Mouse (Mus musculus): ENCODE measurements around the gene Dcp1b.
A peak's percentile ranks its signal among the peaks of the same experiment; 100 is the strongest.
"Not testable (repeated sequence)": the region's sequence is repeated elsewhere in the genome, so short reads cannot be mapped to it uniquely, and the experiment has no call there.

Dcp1b gene

GRCm38 (mm10) chr6:119196382-119197305 is 21.6 kb downstream of the Dcp1b start, which contains the start of gene Cacna1c:
Cacna1c (minus strand) TSS chr6:119196418.
- peak; percentile 40 for DNase-seq (ENCODE audit: low spot score)

DNA sequence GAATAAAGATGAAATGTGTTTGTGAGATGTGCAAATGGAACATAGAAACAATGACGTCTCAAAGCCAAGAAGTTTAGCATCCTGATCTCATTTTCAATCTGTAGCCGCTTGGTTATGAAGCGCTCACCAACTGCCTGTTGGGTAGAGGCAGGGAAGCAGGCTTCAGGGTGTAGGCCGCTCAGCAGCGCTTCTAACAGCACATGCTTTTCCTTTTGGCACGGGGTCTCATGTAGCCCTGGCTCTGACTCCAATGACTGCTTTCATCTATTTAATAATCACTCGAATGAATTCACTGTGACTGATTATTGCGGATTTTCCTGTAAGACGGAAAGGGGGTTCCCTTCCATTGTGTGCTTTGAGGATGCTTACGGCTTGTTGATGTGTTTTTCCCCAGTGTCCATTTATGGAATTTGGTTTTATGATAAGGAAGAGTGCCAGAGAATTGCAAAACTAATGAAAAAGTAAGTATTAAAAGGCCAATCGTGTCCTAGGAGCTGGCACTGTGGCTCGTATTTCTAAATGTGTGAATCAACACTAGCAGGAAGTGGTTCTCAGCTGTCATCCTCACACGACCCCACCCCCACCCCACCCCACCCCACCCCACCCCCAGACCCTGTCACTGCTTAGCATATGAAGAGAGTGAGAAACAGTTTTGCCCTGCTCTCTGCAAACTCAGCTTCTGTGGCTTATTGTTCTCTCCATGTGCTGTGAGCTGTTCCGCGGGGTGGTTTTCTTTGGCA is 23.7 kb downstream of the Dcp1b start:
- no peak for DNase-seq (ENCODE audit: low spot score)

DNA sequence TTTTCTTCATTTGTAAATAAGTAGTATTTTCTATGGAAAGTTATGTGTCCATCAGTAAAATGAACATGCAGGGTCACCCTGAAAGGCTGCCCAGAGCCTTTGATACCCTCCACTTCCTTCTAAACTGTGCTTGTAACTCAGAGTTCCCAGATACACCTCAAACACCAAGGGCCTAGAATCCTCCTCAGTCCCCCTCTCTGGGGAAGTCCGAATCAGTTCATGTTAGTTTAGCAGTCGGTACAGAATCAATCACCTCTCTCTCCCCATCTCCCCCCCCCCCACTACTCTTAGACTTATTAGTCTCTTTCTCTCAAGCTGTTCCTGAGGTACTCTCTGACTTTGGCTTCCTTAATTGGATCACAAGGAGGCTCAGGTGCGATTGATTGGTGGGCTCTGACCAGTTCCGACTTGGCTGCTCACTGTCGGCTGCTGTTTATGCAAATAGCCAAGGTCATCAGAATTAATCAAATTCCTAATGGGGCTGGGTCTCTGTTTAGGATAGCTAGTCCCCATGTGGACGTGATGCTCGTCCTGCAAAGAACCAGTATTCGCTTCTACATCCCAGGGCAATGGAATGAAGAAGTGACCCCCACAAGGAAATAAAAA is 24.3 kb downstream of the Dcp1b start:
- no peak for DNase-seq (ENCODE audit: low spot score)

- no peak for DNase-seq (ENCODE audit: low spot score)
Observed at GRCm38 (mm10) chr6:119200362-119200761, 25.3 kb downstream of the Dcp1b start.

GRCm38 (mm10) chr6:119201575-119201974 is 26.5 kb downstream of the Dcp1b start:
- no peak for DNase-seq (ENCODE audit: low spot score)

DNA sequence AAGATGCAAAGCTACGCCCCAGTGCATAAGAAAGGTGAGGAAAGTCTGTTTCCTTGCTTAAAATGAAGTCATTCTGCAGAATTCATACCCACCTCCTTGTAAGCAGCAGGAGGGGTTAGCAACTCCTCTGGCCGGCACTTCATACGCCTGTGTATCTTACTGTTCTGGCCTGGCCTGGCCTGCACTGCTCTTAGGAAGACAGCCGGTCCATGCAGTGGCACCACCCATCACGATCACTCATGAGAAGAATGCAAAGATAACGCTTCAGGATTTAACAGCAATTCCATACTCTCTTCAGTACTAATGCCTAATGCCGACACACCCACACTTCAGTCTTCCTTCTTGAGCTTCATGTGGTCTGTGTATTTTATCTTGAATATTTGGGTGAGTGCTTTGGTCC is 29.2 kb downstream of the Dcp1b start:
- DNase-seq (ENCODE audit: low spot score): no peak

DNA sequence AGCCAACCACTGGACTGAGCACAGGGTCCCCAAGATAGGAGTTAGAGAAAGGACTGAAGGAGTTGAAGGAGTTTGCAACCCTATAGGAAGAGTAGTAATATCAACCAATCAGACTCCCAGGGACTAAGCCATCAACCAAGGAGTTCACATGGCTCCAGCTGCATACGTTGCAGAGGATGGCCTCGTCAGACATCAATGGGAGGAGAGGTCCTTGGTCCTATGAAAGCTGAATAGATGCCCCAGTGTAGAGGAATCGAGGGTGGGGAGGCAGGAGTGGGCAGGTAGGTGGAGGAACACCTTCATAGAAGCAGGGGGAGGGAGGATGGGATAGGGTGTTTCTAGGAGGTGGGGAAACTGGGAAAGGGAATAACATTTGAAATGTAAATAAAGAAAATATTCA is 29.9 kb downstream of the Dcp1b start:
- no peak for DNase-seq (ENCODE audit: low spot score)

DNA sequence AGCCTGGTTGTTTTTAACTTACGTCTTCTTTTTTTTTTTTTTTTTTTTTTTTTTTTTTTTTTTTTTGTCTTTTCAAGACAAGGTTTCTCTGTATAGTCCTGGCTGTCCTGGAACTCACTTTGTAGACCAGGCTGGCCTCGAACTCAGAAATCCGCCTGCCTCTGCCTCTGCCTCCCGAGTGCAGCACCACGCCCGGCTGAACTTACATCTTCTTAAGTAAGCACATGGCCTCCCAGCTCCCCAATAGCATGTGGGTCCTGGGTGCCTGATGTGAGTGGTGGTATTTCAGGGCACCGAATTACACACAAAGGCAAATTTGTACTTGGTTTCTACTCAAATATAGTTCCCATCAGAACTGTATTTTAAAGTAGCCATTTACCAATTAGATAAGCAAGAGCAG is 31.0 kb downstream of the Dcp1b start:
- DNase-seq (ENCODE audit: low spot score): not testable (repeated sequence)

DNA sequence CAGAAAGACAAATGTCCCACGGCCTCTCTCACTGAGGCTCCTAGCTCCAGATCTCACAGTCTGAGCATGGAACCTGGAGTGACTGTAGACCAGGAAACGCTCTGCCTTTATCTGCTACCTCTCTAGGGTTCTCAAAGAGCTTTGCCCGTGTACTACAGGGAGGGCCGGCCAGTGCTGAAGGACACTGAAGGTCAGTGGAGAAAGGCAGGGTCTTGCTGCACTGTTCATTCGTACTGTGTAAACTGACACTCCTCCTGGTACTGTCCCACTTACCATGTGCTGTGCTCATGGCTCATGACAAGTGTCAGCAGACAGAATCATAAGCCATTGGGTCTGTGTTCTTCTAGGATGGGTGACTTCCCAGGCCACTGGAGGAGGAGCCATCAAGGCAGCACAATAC is 38.3 kb downstream of the Dcp1b start:
- no peak for DNase-seq (ENCODE audit: low spot score)

GRCm38 (mm10) chr6:119214190-119214589 is 39.1 kb downstream of the Dcp1b start:
- DNase-seq (ENCODE audit: low spot score): no peak

DNA sequence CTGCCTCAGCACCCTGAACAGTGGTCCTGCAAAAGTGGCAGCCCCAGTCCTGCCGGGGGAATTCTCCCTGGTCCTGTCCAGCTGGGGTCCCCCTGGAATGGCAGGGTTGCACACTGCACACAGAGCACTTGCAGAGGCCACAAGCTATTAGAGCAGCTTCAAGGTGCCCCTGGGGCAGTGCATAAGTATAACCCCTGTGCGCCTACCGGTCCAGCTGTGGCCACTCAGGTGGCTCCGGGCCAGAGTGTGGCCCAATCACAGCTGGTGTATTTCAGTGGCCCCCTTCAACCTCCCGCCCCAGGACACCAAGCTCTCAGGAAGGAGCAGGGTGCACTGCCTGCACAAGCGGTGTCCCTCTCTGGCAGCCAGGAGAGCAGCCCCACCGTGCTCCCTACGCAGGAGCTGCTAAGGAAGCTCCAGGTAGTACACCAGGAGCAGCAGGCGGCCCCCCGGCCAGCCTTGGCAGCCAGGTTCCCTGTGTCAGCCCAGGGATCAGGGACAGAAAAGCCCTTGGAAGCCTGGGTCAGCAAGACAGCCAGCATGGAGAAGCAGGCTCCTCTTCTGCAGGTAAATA is 40.1 kb downstream of the Dcp1b start:
- no peak for DNase-seq (ENCODE audit: low spot score)

DNA sequence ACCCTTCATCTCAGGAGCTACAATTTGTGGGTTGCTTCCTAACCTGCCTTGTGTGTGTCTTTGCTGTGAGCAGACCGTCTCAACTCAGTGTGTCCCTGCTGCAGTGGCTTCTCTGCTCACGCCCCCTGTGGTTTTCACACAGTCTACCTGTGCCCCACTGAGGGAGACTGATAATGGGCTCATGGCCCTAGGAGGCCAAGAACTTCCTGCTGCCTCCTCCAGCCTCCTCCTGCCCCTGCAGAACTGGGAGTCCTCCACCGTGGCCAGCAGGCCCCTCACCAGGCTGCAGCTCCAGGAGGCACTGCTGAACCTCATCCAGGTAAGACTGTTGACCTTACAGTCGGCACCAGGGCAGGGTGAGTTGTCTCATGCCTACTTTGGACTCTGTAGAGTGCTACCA is 42.6 kb downstream of the Dcp1b start:
- no peak for DNase-seq (ENCODE audit: low spot score)

DNA sequence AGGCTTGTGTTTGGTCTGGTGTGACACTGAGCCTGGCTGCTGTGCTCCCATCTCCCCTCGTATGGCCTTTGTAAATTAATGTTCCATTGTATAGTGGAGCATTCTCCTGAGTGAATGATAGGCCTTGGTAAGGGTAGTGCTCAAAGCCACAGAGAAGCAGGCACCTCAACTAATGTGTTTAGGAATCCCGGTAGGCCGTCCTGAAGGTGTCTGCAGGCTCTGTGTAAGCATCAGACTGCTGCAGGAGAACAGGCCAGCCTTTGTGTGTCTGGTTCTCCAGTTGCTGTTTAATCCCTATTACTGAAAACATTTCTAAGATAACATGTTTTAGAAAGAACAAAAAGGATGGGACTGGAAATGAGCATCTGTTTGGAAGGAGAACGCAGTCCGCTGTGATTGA is 43.5 kb downstream of the Dcp1b start:
- no peak for DNase-seq (ENCODE audit: low spot score)

DNA sequence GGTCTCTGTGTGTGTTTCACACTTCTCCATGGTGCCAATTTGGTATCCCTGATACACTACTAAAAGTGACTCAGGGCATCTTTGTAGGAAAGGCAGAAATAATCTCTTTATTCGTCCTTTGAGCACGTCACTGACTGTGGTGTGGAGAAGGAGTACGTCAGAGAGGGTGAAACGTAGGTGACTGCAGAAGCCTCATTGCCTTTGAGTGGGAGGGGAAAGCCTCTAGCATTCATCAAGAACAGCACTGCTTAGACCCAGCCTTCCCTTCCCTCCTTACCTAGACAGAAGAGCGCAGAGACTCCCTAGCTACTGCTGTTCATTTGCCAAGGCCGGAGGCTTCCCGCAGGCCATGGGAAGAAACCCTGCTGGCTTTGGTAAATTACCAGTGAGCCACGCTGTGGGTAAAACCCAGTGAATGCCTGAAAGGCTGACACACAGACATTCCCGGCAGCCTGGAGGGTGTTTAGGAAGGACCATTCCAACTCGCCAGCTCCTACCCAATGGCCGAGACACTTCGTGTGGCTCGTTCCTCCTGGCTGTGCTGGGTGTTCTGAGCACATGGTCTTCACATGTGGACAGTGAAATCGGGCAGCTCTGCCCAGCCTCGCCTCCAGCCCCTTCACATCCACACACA is 44.3 kb downstream of the Dcp1b start:
- DNase-seq (ENCODE audit: low spot score): no peak

- peak; percentile 73 for DNase-seq (ENCODE audit: low spot score)
Observed at GRCm38 (mm10) chr6:119220297-119220696, 45.2 kb downstream of the Dcp1b start.

DNA sequence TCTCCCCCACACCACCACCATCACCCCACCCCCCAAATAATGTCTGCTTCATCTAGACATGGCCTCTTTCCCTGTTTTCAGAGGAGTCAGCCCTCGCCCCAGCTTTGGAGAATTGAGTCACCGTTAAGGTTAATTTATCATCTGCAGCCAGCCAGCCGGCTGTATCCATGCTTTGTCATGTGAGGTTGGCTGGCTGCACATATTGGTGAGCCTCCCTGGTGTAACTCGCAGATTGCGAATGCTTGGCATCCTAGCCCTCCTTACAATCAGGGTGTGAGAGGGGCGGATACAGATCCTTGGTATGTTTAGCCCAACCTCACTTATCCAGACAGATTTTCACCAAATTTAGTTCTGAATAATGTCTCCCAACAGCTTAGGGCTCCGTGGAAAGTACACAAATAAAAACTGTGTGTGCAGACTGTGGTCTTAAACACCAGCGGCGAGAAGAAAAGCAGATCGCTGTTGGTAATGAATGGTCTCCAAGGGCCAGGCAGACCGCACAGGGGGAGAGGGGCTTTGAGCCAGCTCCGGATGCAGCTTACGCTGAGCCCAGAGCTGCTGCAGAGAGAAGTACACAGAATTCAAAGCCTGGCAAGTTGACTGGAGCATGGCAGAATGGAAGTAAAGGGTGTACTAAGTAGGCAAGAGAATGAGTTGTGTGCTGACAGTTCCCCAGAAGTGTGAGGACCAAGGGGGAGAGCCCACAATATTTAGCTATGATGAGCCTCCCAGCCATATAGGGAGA is 49.6 kb downstream of the Dcp1b start:
- DNase-seq (ENCODE audit: low spot score): no peak

- no peak for DNase-seq (ENCODE audit: low spot score)
Observed at GRCm38 (mm10) chr6:119225226-119225625, 50.2 kb downstream of the Dcp1b start.

DNA sequence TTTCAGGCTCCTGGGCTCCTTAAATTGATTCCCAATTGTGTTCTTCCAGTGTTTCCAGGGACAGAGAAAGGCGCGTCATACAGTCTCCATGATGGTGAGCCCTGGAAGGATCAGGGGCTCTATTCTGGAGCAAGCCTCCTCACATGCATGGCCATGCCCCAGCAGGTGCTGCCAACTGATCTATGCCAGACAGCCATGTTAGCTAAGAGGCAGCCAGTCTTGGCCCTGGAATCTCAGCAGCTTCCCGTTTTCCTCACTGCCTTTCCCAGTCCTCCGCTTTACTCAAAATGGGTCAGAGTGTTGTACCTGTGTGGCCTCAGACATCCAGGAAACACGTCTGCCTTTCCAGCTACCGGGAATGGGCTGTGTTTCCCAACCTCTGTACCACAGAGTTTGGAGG is 50.7 kb downstream of the Dcp1b start:
- no peak for DNase-seq (ENCODE audit: low spot score)

DNA sequence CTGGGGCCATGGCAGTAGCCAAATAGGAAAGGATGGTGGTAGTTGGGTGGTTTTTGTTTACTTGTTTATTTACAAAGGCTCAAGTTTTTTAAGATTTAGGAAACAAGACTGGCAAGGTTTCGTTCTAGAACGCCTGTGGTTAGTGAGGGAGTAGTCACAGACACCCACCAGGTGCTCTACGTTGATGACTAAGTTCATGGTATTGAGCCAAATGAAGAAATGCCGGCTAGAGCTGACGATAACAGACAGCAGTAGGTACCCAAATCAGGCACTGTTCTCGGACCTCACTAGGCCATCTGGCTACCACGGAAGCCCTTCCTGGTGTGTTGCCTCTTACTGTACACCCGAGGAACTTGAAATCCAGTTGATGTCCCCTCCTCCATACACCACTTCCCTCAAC is 51.9 kb downstream of the Dcp1b start:
- no peak for DNase-seq (ENCODE audit: low spot score)

GRCm38 (mm10) chr6:119228861-119229603 is 54.0 kb downstream of the Dcp1b start:
- no peak for DNase-seq (ENCODE audit: low spot score)
